Mouse (Mus musculus): ENCODE measurements around the gene Camk2n1. TPM values are rescaled to one million over a fixed set of nuclear protein-coding genes. Genes with fewer than 3 reads are reported as not detected.

Gene Camk2n1
- total and polyA plus RNA-seq, 3 experiments: 0.10 TPM; not detected in 2

DNA sequence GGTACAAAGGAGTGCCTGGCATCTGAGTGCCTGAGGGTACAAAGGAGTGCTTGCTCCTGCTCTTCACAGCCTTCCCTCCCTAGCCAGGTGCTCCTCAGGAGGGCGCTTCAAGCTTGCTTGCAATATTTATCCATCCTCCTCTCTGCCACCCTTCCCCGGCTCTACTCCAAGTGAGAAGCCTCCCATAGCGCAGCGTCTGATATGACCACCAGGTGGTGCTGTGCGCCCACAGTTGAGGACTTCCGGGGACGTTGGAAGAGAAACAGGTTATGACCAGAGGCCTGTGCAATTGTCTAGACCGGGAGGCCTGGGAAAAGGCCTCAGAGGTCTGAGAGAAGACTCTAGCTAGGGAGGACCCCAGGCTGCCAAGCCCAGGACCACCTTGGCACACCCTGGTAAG, 6.7 kb upstream of the Camk2n1 start (continued):
- TF ChIP-seq TAL1 (IDR thresholded peaks at IDR 0.05; ENCODE audit: low read length): no peak
- no peak for TF ChIP-seq E2F4 (IDR thresholded peaks at IDR 0.05; ENCODE audit: borderline replicate concordance, low read depth, low read length)
- no peak for TF ChIP-seq ETS1 (IDR thresholded peaks at IDR 0.05; ENCODE audit: low read depth, low read length)
- no peak for TF ChIP-seq TCF12 (IDR thresholded peaks at IDR 0.05; ENCODE audit: low read depth, low read length)
- no peak for TF ChIP-seq KAT2A (conservative IDR thresholded peaks at IDR 0.05; ENCODE audit: low read depth, low read length)
- no peak for TF ChIP-seq USF1 (IDR thresholded peaks at IDR 0.05; ENCODE audit: low read depth, low read length)
- TF ChIP-seq CHD1 (IDR thresholded peaks at IDR 0.05; ENCODE audit: low read depth, low read length): no peak
- TF ChIP-seq MAX (IDR thresholded peaks at IDR 0.05; ENCODE audit: low read length): no peak
- TF ChIP-seq POLR2AphosphoS2 (IDR thresholded peaks at IDR 0.05; ENCODE audit: low read length): no peak
- no peak for TF ChIP-seq NRF1 (IDR thresholded peaks at IDR 0.05; ENCODE audit: insufficient read depth, low read depth, low read length, poor library complexity, severe bottlenecking)
- no peak for TF ChIP-seq TBP (IDR thresholded peaks at IDR 0.05; ENCODE audit: low read depth, low read length)
- no peak for TF ChIP-seq MXI1 (IDR thresholded peaks at IDR 0.05; ENCODE audit: low read depth, low read length)
- TF ChIP-seq ZNF384 (IDR thresholded peaks at IDR 0.05; ENCODE audit: low read depth, low read length): no peak
- peak; percentile 65 for TF ChIP-seq HCFC1 (IDR thresholded peaks at IDR 0.05; ENCODE audit: low read depth, low read length)
- TF ChIP-seq RAD21 (IDR thresholded peaks at IDR 0.05; ENCODE audit: low read depth, low read length): peak; percentile 89
- TF ChIP-seq CTCF (IDR thresholded peaks at IDR 0.05 in 2 of 3, conservative IDR thresholded peaks at IDR 0.05 in 1 of 3; ENCODE audit: control insufficient read depth in 1 of 3, insufficient read depth in 1 of 3, low read depth in 2 of 3, low read length in 3 of 3, poor library complexity in 1 of 3, severe bottlenecking in 1 of 3): peak; percentile 84 to 94 (median 92)
- TF ChIP-seq GATA1 (IDR thresholded peaks at IDR 0.05; ENCODE audit: low read depth, low read length): no peak
- TF ChIP-seq MEF2A (IDR thresholded peaks at IDR 0.05; ENCODE audit: extremely low read depth, insufficient replicate concordance, low read depth, low read length, poor library complexity, severe bottlenecking): no peak

- no peaks in the 10 kb centered on the region for H3K9me3 ChIP-seq (replicated peaks; ENCODE audit: insufficient read depth, low read length)
- H3K9ac ChIP-seq (ENCODE audit: control insufficient read depth, low read depth, low read length, poor library complexity, severe bottlenecking): peak overlapping the region; percentile 89
- H3K27ac ChIP-seq (ENCODE audit: control insufficient read depth, low read depth, low read length): no peak overlapping the region
- H3K36me3 ChIP-seq (ENCODE audit: control insufficient read depth in 1 of 2, insufficient read depth in 2 of 2, low read length in 2 of 2): no peaks in the 10 kb centered on the region; a peak in 1 of 4 replicates
- peaks cover 0 to 3% of the 10 kb centered on the region in 2 experiments; a peak in 1 of 4 replicates for H3K4me1 ChIP-seq (ENCODE audit: control insufficient read depth in 1 of 2, insufficient read depth in 2 of 2, low read length in 2 of 2)
- H3K4me3 ChIP-seq (ENCODE audit: control insufficient read depth in 1 of 2, insufficient read depth in 1 of 2, low read depth in 2 of 2, low read length in 2 of 2): peak overlapping the region; percentile 52 to 53; a peak in 3 of 4 replicates
- no peak for TF ChIP-seq CHD2 (IDR thresholded peaks at IDR 0.05; ENCODE audit: low read length)
- TF ChIP-seq UBTF (IDR thresholded peaks at IDR 0.05; ENCODE audit: borderline replicate concordance, insufficient read depth, low read depth, low read length): no peak
- TF ChIP-seq SMC3 (IDR thresholded peaks at IDR 0.05; ENCODE audit: low read depth, low read length): no peak
- TF ChIP-seq ZNF384 (IDR thresholded peaks at IDR 0.05; ENCODE audit: low read depth, low read length): no peak
- TF ChIP-seq POLR2AphosphoS5 (IDR thresholded peaks at IDR 0.05; ENCODE audit: borderline replicate concordance, low read depth, low read length): no peak
- TF ChIP-seq MAZ (IDR thresholded peaks at IDR 0.05; ENCODE audit: low read depth, low read length): no peak
- no peak for TF ChIP-seq NRF1 (IDR thresholded peaks at IDR 0.05; ENCODE audit: insufficient read depth, low read depth, low read length, poor library complexity, severe bottlenecking)
- no peak for TF ChIP-seq POLR2A (IDR thresholded peaks at IDR 0.05; ENCODE audit: control insufficient read depth in 1 of 2, insufficient read depth in 1 of 2, low read depth in 1 of 2, low read length in 2 of 2, poor library complexity in 1 of 2)
- no peak for TF ChIP-seq ELF1 (IDR thresholded peaks at IDR 0.05; ENCODE audit: low read depth, low read length)
- no peak for TF ChIP-seq MYB (IDR thresholded peaks at IDR 0.05; ENCODE audit: low read depth, low read length)
- TF ChIP-seq CHD1 (IDR thresholded peaks at IDR 0.05; ENCODE audit: low read depth, low read length): no peak
- peaks cover 2% of the 10 kb centered on the region; the same call in 1 of the 2 replicates for H3K79me2 ChIP-seq (ENCODE audit: control insufficient read depth, insufficient read depth, low read length, poor library complexity)
- no peak for DNase-seq (ENCODE audit: low read depth, low spot score)
- H3K27me3 ChIP-seq (ENCODE audit: control insufficient read depth in 1 of 2, insufficient read depth in 2 of 2, low read length in 2 of 2): no peaks in the 10 kb centered on the region
Measured at GRCm38 (mm10) chr4:138447827-138448602, 6.1 kb upstream of the Camk2n1 start.
